Mouse (Mus musculus) MEL (cell line): ENCODE results near the gene Ccdc194.

Source experiments
- CHD1 ChIP-seq: IDR thresholded peaks from 2 replicates; pipeline ENCODE4 v1.6.1; 2012; ENCODE audit warnings: low read depth, mild to moderate bottlenecking, inconsistent platforms, low read length, improper control_type of control experiment
- CHD2 ChIP-seq: IDR thresholded peaks from 2 replicates; pipeline ENCODE4 v1.6.1; 2011; ENCODE audit warnings: low read length, improper control_type of control experiment
- CTCF ChIP-seq, 3 experiments: IDR thresholded peaks in 2 of 3; conservative IDR thresholded peaks in 1 of 3; 2 replicates each; pipeline ENCODE4 v1.5.1; 2011 to 2012; ENCODE audit warnings: low read length in 3 of 3, low read depth in 2 of 3, mild to moderate bottlenecking in 2 of 3, improper control_type of control experiment in 1 of 3, inconsistent platforms in 1 of 3, mixed read lengths in 1 of 3, moderate library complexity in 1 of 3; ENCODE audit not compliant: control insufficient read depth in 1 of 3, insufficient read depth in 1 of 3, poor library complexity in 1 of 3, severe bottlenecking in 1 of 3
- ELF1 ChIP-seq: IDR thresholded peaks from 2 replicates; pipeline ENCODE4 v1.6.1; 2014; ENCODE audit warnings: low read depth, mild to moderate bottlenecking, inconsistent platforms, low read length, improper control_type of control experiment, moderate library complexity
- EP300 ChIP-seq, 2 experiments: IDR thresholded peaks; 2 replicates each; pipeline ENCODE4 v1.6.1; 2011; ENCODE audit warnings: improper control_type of control experiment in 2 of 2, low read length in 2 of 2, low read depth in 1 of 2, mild to moderate bottlenecking in 1 of 2
- GATA1 ChIP-seq: IDR thresholded peaks from 2 replicates; pipeline ENCODE4 v1.6.1; 2011; ENCODE audit warnings: low read depth, low read length, improper control_type of control experiment
- MEF2A ChIP-seq: IDR thresholded peaks from 2 replicates; pipeline ENCODE4 v1.6.1; 2014; ENCODE audit warnings: low read depth, mild to moderate bottlenecking, inconsistent platforms, low read length, improper control_type of control experiment; ENCODE audit not compliant: poor library complexity, insufficient replicate concordance, severe bottlenecking; ENCODE audit errors: extremely low read depth
- NRF1 ChIP-seq: IDR thresholded peaks from 2 replicates; pipeline ENCODE4 v1.6.1; 2014; ENCODE audit warnings: low read depth, mild to moderate bottlenecking, inconsistent platforms, low read length, improper control_type of control experiment, moderate library complexity; ENCODE audit not compliant: poor library complexity, insufficient read depth, severe bottlenecking
- RCOR1 ChIP-seq: IDR thresholded peaks from 2 replicates; pipeline ENCODE4 v1.6.1; 2012; ENCODE audit warnings: low read depth, mild to moderate bottlenecking, inconsistent platforms, low read length, improper control_type of control experiment
- TBP ChIP-seq: IDR thresholded peaks from 2 replicates; pipeline ENCODE4 v1.8.0; 2011; ENCODE audit warnings: low read depth, low read length, improper control_type of control experiment
- UBTF ChIP-seq: IDR thresholded peaks from 2 replicates; pipeline ENCODE4 v1.6.1; 2012; ENCODE audit warnings: low read depth, mild to moderate bottlenecking, inconsistent platforms, low read length, improper control_type of control experiment, moderate library complexity, borderline replicate concordance; ENCODE audit not compliant: insufficient read depth
- USF2 ChIP-seq, 2 experiments: IDR thresholded peaks; 2 replicates each; pipeline ENCODE4 v1.6.1; 2011 to 2012; ENCODE audit warnings: improper control_type of control experiment in 2 of 2, low read length in 2 of 2, borderline replicate concordance in 1 of 2, inconsistent platforms in 1 of 2, low read depth in 1 of 2, mild to moderate bottlenecking in 1 of 2; ENCODE audit not compliant: insufficient read depth in 1 of 2
- ZC3H11A ChIP-seq: IDR thresholded peaks from 2 replicates; pipeline ENCODE4 v1.6.1; 2012; ENCODE audit warnings: low read depth, mild to moderate bottlenecking, inconsistent platforms, low read length, improper control_type of control experiment

DNA sequence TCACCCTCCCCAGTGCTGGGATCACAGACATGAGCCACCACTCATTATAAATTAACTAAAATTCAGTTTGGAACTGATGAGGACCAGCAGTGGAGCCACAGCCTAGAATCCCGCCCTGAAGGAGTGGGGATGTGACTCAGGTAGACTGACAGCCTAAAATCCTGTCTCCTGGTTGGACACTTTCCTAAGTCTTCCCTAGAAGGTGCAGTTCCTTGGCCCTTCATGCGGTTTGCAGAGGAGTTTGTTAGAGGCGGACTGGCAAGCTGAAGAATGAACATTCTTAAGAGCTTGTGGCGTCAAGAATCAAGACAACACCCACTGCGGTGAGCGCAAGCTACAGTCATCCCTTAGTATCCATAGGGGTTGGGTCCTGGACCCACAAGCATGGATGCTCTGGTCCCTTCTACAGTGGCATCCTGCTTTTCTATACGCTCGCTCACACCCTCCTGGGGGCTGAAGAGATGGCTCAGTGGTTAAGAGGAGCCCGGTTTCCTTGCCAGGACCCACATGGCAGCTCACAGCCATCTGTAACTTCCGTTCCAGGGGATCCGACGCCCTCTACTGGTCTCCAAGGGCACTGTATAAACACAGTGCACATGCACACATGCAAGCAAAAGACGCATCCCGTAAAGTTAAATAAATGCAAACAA, 48.2 kb downstream of the Ccdc194 start:
- TF ChIP-seq GATA1 = no peak
- no peak for TF ChIP-seq MEF2A
- no peak for TF ChIP-seq NRF1
- peak; percentile 84 to 91 (median 91) for TF ChIP-seq CTCF (IDR thresholded peaks at IDR 0.05 in 2 of 3, conservative IDR thresholded peaks at IDR 0.05 in 1 of 3; ENCODE audit: control insufficient read depth in 1 of 3, insufficient read depth in 1 of 3, low read depth in 2 of 3, low read length in 3 of 3, poor library complexity in 1 of 3, severe bottlenecking in 1 of 3)
- TF ChIP-seq TBP = peak; percentile 72
- no peak for TF ChIP-seq USF2 (IDR thresholded peaks at IDR 0.05; ENCODE audit: borderline replicate concordance in 1 of 2, insufficient read depth in 1 of 2, low read depth in 1 of 2, low read length in 2 of 2)
- TF ChIP-seq ZC3H11A = no peak
- TF ChIP-seq UBTF = no peak
- TF ChIP-seq RCOR1 = no peak
- TF ChIP-seq CHD1 = peak; percentile 46; the same call in 1 of the 2 replicates
- no peak for TF ChIP-seq CHD2
- peak; percentile 64; the same call in 1 of the 2 replicates for TF ChIP-seq ELF1
- no peak for TF ChIP-seq EP300 (IDR thresholded peaks at IDR 0.05; ENCODE audit: low read depth in 1 of 2, low read length in 2 of 2)
